Mouse (Mus musculus) skeletal muscle tissue, postnatal 0 days (tissue): ENCODE data around the gene Cstad. TPM values are rescaled to one million over a fixed set of nuclear protein-coding genes. Genes with fewer than 3 reads are reported as not detected.

Source experiments
- polyA plus RNA-seq: library from polyadenylated mRNA; unstranded; fragments of >200 nt; fragmentation: Nextera tagmentation; extraction: Ambion mirVana; gene quantifications from 2 replicates; pipeline ENCODE4 v1.2.1, GENCODE M21; 2015

The Cstad gene
- 1.3 and 2.2 TPM in 2 replicates for polyA plus RNA-seq

DNA sequence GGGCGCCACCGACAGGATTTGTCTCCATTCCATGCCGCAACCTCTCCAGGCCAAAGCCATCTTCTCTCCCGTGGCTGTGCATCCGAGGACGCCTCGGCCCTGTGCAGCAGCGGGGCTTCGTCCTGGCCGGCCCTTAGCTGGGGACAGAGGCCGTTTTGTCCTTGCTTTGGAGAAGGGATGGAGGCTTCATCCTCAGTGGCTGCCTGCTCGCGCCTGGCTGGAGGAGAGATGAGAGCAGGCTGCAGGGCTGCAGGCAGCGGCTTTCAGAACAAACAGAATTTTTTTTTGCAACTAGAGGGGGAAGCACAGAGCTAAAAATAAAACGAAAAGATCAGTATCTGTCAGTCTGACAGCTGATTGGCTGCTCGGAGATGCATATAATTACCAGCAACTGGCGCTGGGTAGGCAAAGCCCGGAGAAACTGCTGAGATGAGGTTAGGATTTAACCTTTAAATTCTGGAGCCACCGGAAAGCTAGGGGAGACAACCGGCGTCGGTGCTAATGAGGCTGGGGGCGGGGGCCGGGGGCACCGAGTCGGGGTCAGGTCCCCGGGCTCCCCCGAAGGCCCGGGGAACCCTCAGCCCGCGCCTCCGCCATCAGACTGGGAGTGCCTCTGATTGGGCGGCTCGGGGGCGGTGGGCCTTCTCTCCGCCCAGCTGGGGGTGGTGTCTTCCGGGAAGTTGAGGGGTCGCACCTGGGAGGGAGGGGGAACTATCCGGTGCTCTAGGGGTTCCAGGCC lies at the start of gene Cstad:
TSS of gene Cstad (plus strand) at position 400 of the 739 bp plus-strand sequence.

Other genes starting within 250 kb of the Cstad start
- gene Sh3glb2, start 235.7 kb upstream of the Cstad start, polyA plus RNA-seq = 52.3 and 73.6 TPM in 2 replicates
- gene Miga2, start 230.8 kb upstream of the Cstad start, polyA plus RNA-seq = 14.9 and 16.2 TPM in 2 replicates
- gene Dolpp1, start 202.8 kb upstream of the Cstad start, polyA plus RNA-seq = 16.2 and 19.4 TPM in 2 replicates
- gene Crat, start 179.2 kb upstream of the Cstad start, polyA plus RNA-seq = 227 and 232 TPM in 2 replicates
- 84.5 and 101 TPM in 2 replicates for gene Ptpa, start 179.0 kb upstream of the Cstad start, polyA plus RNA-seq
- 2.1 and 2.8 TPM in 2 replicates for gene Ier5l, start 120.8 kb upstream of the Cstad start, polyA plus RNA-seq
- 0.40 and 0.45 TPM in 2 replicates for gene 1700001O22Rik, start 208.6 kb downstream of the Cstad start, polyA plus RNA-seq
- 49.0 and 52.9 TPM in 2 replicates for gene Ntmt1, start 212.8 kb downstream of the Cstad start, polyA plus RNA-seq
- gene Asb6, start 235.3 kb downstream of the Cstad start, polyA plus RNA-seq = 11.8 and 11.9 TPM in 2 replicates
- 4.6 and 7.1 TPM in 2 replicates for gene Prrx2, start 239.9 kb downstream of the Cstad start, polyA plus RNA-seq